Mouse (Mus musculus) heart, postnatal 0 days (tissue): ENCODE measurements around the gene Pde4dip.

Experiments
- CTCF ChIP-seq: IDR thresholded peaks from 2 replicates; pipeline ENCODE4 v1.5.1; 2016; ENCODE audit warnings: antibody characterized with exemption, control low read depth, low read depth
- EP300 ChIP-seq: IDR thresholded peaks from 2 replicates; pipeline ENCODE4 v1.6.1; 2016; ENCODE audit warnings: antibody characterized with exemption, low read depth

DNA sequence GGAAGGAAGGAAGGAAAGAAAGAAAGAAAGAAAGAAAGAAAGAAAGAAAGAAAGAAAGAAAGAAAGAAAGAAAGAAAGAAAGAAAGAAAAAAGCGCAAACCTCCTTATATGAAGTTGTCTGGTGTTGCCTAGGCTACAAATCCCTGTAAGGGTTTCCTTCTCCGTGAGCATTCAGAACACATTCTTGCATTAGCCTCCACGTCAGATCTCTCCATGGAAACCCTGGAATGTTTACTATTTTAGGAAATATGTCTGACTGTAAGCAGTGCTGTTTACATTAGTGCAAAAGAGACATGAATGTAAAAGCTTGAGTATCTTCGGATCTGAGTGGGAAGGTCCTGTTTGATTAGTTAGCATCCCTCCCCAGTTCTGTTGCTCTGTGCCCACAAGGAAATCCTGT, 112.3 kb downstream of the Pde4dip start:
- no peak for TF ChIP-seq CTCF
- TF ChIP-seq EP300 = no peak
